Mouse (Mus musculus): ENCODE measurements at regions not wholly inside any gene's neighbourhood (a gene's known extent, or its start where the extent isn't known, plus 50 kb on each side); places are given as distances from the start of the nearest gene placed in this dataset.

- no peak for DNase-seq
These were observed 452.8 kb upstream of the Dmac1 start for GRCm38 (mm10) chr4:75730798-75731400.

GRCm38 (mm10) chr4:75714652-75715051 lies 436.5 kb upstream of the Dmac1 start:
- no peak for DNase-seq

- no peak for DNase-seq
These were observed 435.9 kb upstream of the Dmac1 start for GRCm38 (mm10) chr4:75713960-75714359.

- no peak for DNase-seq
These were observed 422.8 kb upstream of the Dmac1 start for GRCm38 (mm10) chr4:75700780-75701378.

DNA sequence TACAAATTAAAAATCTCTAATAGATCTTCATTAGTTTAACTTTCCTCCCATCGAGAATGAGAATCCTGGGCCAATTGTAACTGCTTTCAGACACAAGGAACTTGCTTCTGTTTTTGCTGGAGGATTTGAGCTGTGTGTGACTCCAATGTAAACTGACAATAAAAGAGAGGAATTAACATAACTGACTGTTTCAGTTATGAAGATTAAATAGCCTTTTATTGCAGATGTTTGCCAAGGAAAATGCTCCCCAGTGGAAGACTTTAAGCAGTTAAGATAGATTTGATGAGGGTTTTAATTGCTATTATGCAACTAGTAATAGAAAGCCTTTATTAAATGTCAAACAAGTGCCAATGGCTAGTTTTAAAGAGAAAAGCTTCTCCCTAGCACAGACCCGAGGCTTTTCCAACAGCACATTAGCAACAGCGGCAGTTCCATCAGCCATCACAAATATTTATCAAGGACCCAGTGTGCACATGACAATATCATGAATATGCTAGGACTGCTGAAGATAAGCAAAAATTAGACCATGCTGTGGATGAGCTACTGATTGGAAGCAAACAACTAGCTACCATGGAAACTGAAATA lies 398.6 kb upstream of the Dmac1 start:
- no peak for DNase-seq

DNA sequence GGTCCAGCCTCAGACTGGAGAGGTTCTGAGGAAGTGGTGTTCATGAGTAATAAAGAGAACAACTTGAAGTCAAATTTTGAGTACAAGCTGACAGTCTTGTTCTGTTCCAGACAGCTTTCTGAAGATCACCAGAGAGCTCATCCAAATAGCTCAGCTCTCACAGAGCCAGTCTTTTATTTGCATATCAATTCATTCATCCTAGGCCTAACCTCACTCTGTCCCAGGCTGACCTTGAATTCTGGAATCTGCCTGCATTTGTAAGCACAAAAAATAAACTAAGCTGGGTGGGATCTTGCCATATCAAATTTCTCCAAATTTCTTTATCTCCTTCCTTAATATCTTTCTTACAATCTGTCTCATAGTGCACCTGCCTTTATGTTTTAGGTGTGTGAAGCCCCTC lies 362.9 kb upstream of the Dmac1 start:
- no peak for DNase-seq

- no peak for DNase-seq
These were observed 358.5 kb upstream of the Dmac1 start for GRCm38 (mm10) chr4:75636627-75637026.

- DNase-seq: no peak
These were observed 311.8 kb upstream of the Dmac1 start for GRCm38 (mm10) chr4:75589901-75590300.

DNA sequence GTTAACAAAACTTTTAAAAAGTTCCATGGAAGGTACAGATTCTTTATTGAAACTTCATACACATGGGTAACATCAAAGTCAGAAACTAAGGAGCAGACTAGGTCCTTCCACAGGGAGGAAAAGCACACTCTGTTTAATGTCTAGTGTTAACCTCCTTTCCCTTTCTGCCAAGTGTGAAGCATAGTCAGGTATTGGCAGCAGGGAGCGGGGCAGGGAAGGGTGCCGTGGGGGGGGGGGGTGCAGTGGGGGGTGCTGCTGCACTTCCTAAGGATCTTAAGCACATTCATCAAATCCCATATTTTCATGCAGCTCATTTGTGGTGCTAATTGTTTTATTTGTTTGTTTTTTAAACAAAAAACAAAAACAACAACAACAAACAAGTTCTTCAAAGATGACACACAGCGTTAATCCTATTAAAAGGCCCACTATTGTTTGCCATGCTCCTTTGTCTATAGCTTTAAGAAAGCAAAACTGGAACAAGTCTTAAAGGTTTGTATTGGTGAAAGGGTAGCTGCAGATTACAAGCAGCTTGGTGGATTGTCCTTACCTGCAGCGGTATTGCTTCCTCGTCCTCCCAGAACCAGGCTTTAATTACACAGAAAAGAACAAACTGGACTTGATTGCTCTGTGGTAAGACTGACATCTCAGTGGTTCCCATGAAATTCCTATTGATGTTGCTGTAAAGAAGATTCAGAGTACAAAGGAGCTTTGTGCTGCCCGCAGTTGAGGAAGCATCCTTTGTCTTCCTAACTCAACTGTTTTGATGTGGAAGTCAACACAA lies 310.2 kb upstream of the Dmac1 start:
- DNase-seq: no peak

DNA sequence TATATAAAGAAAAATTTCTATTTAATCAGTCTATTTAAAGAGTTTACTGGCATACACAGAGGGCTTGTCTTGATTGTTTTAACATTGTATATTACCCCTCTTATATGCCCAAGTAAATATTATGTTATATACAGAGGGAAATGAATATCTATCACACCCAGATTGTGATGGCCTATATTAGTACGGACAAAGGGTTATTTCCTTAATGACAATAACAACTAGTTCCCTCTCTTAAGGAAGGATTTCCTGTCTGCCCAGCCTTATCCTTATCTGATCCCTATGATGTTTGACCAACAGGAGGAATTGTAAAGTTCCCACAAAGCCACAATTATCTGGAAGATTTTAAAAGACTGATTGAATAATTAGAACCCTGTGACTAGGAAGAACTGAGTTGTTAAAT lies 301.8 kb upstream of the Dmac1 start:
- no peak for DNase-seq

- DNase-seq: no peak
These were observed 294.5 kb upstream of the Dmac1 start for GRCm38 (mm10) chr4:75572603-75573002.

GRCm38 (mm10) chr4:75567630-75568029 lies 289.5 kb upstream of the Dmac1 start:
- no peak for DNase-seq

DNA sequence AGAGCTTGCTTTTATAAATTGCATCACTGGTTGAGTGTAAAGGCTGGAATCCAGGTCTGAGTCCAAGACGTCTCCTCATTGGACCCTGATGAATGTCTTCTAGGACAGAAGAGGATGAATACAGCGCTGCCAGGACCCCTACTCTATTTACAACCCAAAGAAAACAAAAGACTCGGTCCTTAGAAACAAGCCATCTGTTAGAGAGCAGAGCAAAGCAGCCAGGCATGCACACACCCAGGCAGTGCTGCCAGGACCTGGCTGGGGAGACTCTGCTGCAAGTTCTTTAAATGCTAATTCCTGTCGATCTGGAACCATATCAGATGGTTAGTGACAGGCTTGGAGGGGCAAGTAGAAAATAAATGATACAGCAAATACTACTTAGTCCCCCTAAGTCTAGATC lies 284.4 kb upstream of the Dmac1 start:
- no peak for DNase-seq

- DNase-seq: peak; percentile 10
These were observed 283.7 kb upstream of the Dmac1 start for GRCm38 (mm10) chr4:75561792-75562191.

- DNase-seq: no peak
These were observed 259.7 kb upstream of the Dmac1 start for GRCm38 (mm10) chr4:75537787-75538186.

- DNase-seq: no peak
These were observed 257.0 kb upstream of the Dmac1 start for GRCm38 (mm10) chr4:75535067-75535466.

GRCm38 (mm10) chr4:75529607-75530006 lies 251.5 kb upstream of the Dmac1 start:
- no peak for DNase-seq

GRCm38 (mm10) chr4:75517459-75518158 lies 239.5 kb upstream of the Dmac1 start:
- no peak for DNase-seq
